Mouse (Mus musculus) liver, adult 2 months (tissue): ENCODE results near the gene Vps8. TPM values are rescaled to one million over a fixed set of nuclear protein-coding genes. Genes with fewer than 3 reads are reported as not detected.

Experiments
- DNase-seq: peaks from one replicate; pipeline ENCODE4 v3.0.0-alpha.2; 2011; ENCODE audit warnings: low read depth, low spot score; ENCODE audit errors: extremely low read depth
- H3K27ac ChIP-seq: fragments of 200-500 bp; replicated peaks from 2 replicates; pipeline ENCODE4 v1.5.1; 2012; ENCODE audit warnings: low read depth, mild to moderate bottlenecking, control low read depth, inconsistent platforms, low read length; ENCODE audit not compliant: insufficient read depth
- H3K27me3 ChIP-seq: fragments of 200-500 bp; 2 replicates; pipeline ENCODE4 v1.6.1; 2012; ENCODE audit warnings: mild to moderate bottlenecking, moderate library complexity, low read length, inconsistent platforms; ENCODE audit not compliant: control insufficient read depth, insufficient read depth
- H3K36me3 ChIP-seq: fragments of 200-500 bp; 2 replicates; pipeline ENCODE4 v1.6.1; 2012; ENCODE audit warnings: low read length, inconsistent platforms; ENCODE audit not compliant: control insufficient read depth, insufficient read depth
- H3K4me1 ChIP-seq: fragments of 200-500 bp; 2 replicates; pipeline ENCODE4 v1.6.1; 2011; ENCODE audit warnings: low read length; ENCODE audit not compliant: control insufficient read depth, insufficient read depth
- H3K4me3 ChIP-seq: fragments of 200-500 bp; 2 replicates; pipeline ENCODE4 v1.5.1; 2011; ENCODE audit warnings: low read depth, mild to moderate bottlenecking, control low read depth, low read length, moderate library complexity; ENCODE audit not compliant: insufficient read depth
- H3K79me2 ChIP-seq: fragments of 200-500 bp; 2 replicates; pipeline ENCODE4 v1.6.1; 2012; ENCODE audit warnings: inconsistent platforms, mild to moderate bottlenecking, low read length, moderate library complexity; ENCODE audit not compliant: control insufficient read depth, insufficient read depth
- H3K9ac ChIP-seq: fragments of 200-500 bp; 2 replicates; pipeline ENCODE4 v1.6.1; 2012; ENCODE audit warnings: low read depth, mild to moderate bottlenecking, control low read depth, inconsistent platforms, low read length
- CTCF ChIP-seq: fragments of 200-500 bp; IDR thresholded peaks from 2 replicates; pipeline ENCODE4 v1.5.1; 2011; ENCODE audit warnings: low read depth, low read length, control low read depth
- POLR2A ChIP-seq: fragments of 200-500 bp; IDR thresholded peaks from 2 replicates; pipeline ENCODE4 v1.6.1; 2011; ENCODE audit warnings: low read length, control low read depth; ENCODE audit not compliant: insufficient read depth; ENCODE audit errors: extremely low read depth
- WGBS: fragments of 180-500 bp; shearing (Covaris S2); methylation state at CpG from one replicate; pipeline ENCODE4 v1.1.7; 2018; 5-methylcytosine and 5-hydroxymethylcytosine counted together
- polyA plus RNA-seq: library from polyadenylated mRNA; depleted of rRNA; stranded (reverse); fragments of >200 nt; gene quantifications from 2 replicates; pipeline ENCODE4 v1.2.3, GENCODE M21; 2012; rRNA removed
- total RNA-seq: library from RNA; depleted of rRNA; stranded (reverse); fragments of >200 nt; gene quantifications from 2 replicates; pipeline ENCODE4 v1.2.3, GENCODE M21; 2014; rRNA removed

Vps8 gene
- total and polyA plus RNA-seq, 2 experiments: 5.4 to 6.8 TPM

DNA sequence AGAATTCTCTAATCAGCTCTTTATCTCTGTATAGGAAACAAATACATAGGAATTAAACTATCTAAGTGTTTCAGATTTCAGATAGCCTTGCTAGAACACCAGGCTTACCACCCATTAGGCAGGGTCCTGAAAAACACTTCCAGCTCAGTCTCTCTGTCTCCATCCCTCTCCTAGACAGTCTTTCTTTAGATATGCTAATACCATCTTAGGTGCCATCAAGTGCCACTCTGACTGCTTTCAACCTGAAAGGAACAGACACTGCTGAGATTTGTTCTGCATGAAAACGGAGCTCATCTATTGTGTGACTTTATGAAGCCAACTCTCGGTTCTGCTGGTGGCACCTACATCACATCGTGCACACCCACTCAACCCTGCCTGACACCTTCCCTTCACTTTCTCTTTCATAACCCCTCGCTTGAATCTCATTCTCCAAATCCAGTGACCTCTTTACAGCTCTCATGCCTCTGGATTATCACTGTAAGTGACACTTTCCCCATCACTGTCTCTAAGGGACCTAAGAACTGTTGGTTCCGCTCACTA, 267.4 kb downstream of the Vps8 start:
- DNase-seq: no peak
- Histone ChIP-seq H3K36me3 (no peaks in the 10 kb centered on the region; the same call in none of the 2 replicates), H3K27me3 (no peaks in the 10 kb centered on the region), H3K4me1 (peaks cover 2% of the 10 kb centered on the region; the same call in 1 of the 2 replicates), H3K9ac (no peak overlapping the region), H3K4me3 (no peak overlapping the region), H3K27ac (no peak overlapping the region), H3K79me2 (peaks cover 3% of the 10 kb centered on the region; the same call in 1 of the 2 replicates)
- WGBS: 68% methylated on average over 5 of the region's 5 CpGs
- TF ChIP-seq CTCF (no peak), POLR2A (no peak)

- H3K9ac ChIP-seq: peak overlapping the region; percentile 59
- no peak for TF ChIP-seq POLR2A
- peak overlapping the region; percentile 59 for H3K4me3 ChIP-seq
- no peaks in the 10 kb centered on the region for H3K27me3 ChIP-seq
- H3K27ac ChIP-seq: peak overlapping the region; percentile 3
- peak; percentile 19 for DNase-seq
- H3K4me1 ChIP-seq: peaks cover 2% of the 10 kb centered on the region; the same call in 1 of the 2 replicates
- peaks cover 2% of the 10 kb centered on the region; the same call in 1 of the 2 replicates for H3K79me2 ChIP-seq
- WGBS: under 1% methylated on average over 45 of the region's 45 CpGs
- no peaks in the 10 kb centered on the region; the same call in 1 of the 2 replicates for H3K36me3 ChIP-seq
Observed at GRCm38 (mm10) chr16:21693981-21694462, 271.1 kb downstream of the Vps8 start.

Other genes with a start within 250 kb of the Vps8 start
- gene Ephb3, start 218.4 kb upstream of the Vps8 start, total RNA-seq: 0.40 and 0.83 TPM in 2 replicates
- gene Ephb3, start 218.4 kb upstream of the Vps8 start, polyA plus RNA-seq: 0.31 and 0.44 TPM in 2 replicates